Mouse (Mus musculus) kidney, postnatal 0 days (tissue): ENCODE data around the gene Tfpi. TPM values are rescaled to one million over a fixed set of nuclear protein-coding genes. Genes with fewer than 3 reads are reported as not detected.

Experiments used
- ATAC-seq: fragments of 200-750 bp; cut with Nextera tagmentation; replicated peaks from 2 replicates; pipeline ENCODE4 v1.8.0; 2017; ENCODE audit warnings: low read depth, moderate number of reproducible peaks, moderate TSS enrichment, moderate library complexity; ENCODE audit not compliant: low FRiP score
- DNase-seq: peaks from one replicate; pipeline ENCODE4 v3.0.0-alpha.2; 2016; ENCODE audit warnings: low spot score
- H3K27ac ChIP-seq: fragments of 300-500 bp; sonication (generic); 2 replicates; pipeline ENCODE4 v1.5.1; 2014; ENCODE audit warnings: mild to moderate bottlenecking
- H3K27me3 ChIP-seq: fragments of 300-500 bp; sonication (generic); 2 replicates; pipeline ENCODE4 v1.6.1; 2014; ENCODE audit warnings: low read length, mixed read lengths; ENCODE audit not compliant: insufficient read depth
- H3K36me3 ChIP-seq: fragments of 300-500 bp; sonication (generic); 2 replicates; pipeline ENCODE4 v1.6.1; 2014; ENCODE audit warnings: low read length, mixed read lengths; ENCODE audit not compliant: insufficient read depth
- H3K4me1 ChIP-seq: fragments of 300-500 bp; sonication (generic); replicated peaks from 2 replicates; pipeline ENCODE4 v1.6.1; 2014; ENCODE audit warnings: antibody characterized with exemption, low read length, mixed read lengths; ENCODE audit not compliant: insufficient read depth
- H3K4me2 ChIP-seq: fragments of 300-500 bp; sonication (generic); 2 replicates; pipeline ENCODE4 v1.6.1; 2014; ENCODE audit warnings: mild to moderate bottlenecking, low read length, moderate library complexity, mixed read lengths
- H3K4me3 ChIP-seq: fragments of 300-500 bp; sonication (generic); replicated peaks from 2 replicates; pipeline ENCODE4 v1.5.1; 2014; ENCODE audit warnings: low read depth, low read length
- H3K9ac ChIP-seq: fragments of 300-500 bp; sonication (generic); 2 replicates; pipeline ENCODE4 v1.6.1; 2014; ENCODE audit warnings: low read depth, low read length
- H3K9me3 ChIP-seq: fragments of 300-500 bp; sonication (generic); replicated peaks from 2 replicates; pipeline ENCODE4 v1.6.1; 2016; ENCODE audit warnings: low read length, inconsistent platforms, mixed read lengths
- CTCF ChIP-seq: IDR thresholded peaks from 2 replicates; pipeline ENCODE4 v1.5.1; 2016; ENCODE audit warnings: antibody characterized with exemption, low read depth, mild to moderate bottlenecking, moderate library complexity
- WGBS: fragments of 180-500 bp; shearing (Covaris S2); extraction: QIAGEN DNeasy Blood & Tissue Kit; methylation state at CpG from one replicate; pipeline ENCODE4 v1.1.7; 2014; 5-methylcytosine and 5-hydroxymethylcytosine counted together
- polyA plus RNA-seq: library from polyadenylated mRNA; unstranded; fragments of >200 nt; fragmentation: Nextera tagmentation; extraction: Ambion mirVana; gene quantifications from 2 replicates; pipeline ENCODE4 v1.2.1, GENCODE M21; 2015

The Tfpi gene
- polyA plus RNA-seq, 1 experiment from 2014 or later: 34.7 TPM

DNA sequence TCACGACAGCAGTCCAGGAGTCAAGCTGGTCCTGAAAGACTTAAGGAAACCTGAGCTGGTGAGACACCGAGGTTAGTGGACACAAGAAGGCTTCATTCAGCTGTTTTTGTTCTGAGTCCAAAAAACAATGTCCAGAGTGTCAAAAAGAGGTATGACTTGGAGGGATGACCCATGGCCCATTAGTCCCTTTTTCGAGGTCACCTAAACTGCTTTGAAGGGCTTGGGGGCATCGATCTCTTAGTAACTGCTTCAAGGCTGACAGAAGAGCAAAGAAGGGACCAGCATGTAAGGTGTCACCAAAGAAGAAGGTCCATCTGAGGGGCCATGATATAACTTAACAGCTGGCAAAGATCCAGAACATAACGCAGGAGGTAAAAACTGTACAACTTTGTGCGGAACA is 1.2 kb upstream of the Tfpi start:
- DNase-seq: no peak

DNA sequence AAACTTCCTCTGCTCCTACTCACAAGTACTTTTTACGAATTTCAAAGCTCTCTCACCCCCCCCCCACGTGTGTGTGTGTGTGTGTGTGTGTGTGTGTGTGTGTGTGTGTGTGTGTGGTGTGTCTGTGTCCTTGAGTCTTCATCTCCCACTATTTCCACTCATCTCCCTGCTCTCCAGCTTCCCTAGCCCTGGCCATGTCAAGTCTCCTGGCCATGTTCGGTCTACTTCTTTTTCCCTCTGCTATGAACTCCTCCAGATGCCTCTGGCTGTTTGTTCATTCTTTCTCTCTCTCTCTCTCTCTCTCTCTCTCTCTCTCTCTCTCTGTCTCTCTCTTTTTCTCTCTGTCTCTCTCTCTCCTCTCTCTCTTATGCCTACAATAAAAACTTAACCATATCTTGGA is 444 bp downstream of the Tfpi start:
- Histone ChIP-seq H3K27me3 (no peaks in the 10 kb centered on the region), H3K4me2 (peak overlapping the region; percentile 52), H3K4me3 (peak overlapping the region; percentile 26), H3K27ac (peak overlapping the region; percentile 9; the same call in 1 of the 2 replicates), H3K36me3 (no peaks in the 10 kb centered on the region), H3K9ac (no peak overlapping the region), H3K9me3 (no peaks in the 10 kb centered on the region), H3K4me1 (no peaks in the 10 kb centered on the region)
- ATAC-seq: no peak; the same call in 1 of the 2 replicates
- no peak for TF ChIP-seq CTCF
- peak; percentile 9 for DNase-seq
- WGBS: 34% methylated on average over 3 of the region's 3 CpGs

More for the DNA sequence above, 1.2 kb upstream of the Tfpi start:
- Histone ChIP-seq H3K9me3 (no peaks in the 10 kb centered on the region), H3K4me3 (no peak overlapping the region), H3K36me3 (no peaks in the 10 kb centered on the region), H3K4me2 (no peak overlapping the region), H3K27me3 (no peaks in the 10 kb centered on the region), H3K4me1 (no peaks in the 10 kb centered on the region), H3K27ac (no peak overlapping the region), H3K9ac (no peak overlapping the region)
- TF ChIP-seq CTCF: no peak
- 86% methylated on average over 6 of the region's 6 CpGs for WGBS
- ATAC-seq: no peak

DNA sequence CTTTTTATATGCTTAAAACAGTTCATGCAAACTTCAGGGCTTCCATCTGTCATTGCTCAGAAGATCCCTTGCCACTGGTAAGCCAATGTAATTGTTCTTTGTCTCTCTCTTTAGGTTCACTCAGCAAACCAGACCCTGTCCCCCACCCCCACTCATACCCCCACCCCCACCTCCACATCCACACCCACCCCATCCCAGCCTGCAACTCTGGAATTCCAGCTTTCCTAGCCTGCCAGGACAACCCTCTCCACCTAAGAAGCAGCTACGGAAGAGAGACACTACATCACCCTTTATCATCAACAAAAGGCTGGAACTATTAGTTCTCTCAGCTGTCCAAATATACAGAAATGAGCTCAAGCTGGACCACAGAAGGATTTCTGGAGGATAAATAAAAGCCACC is 974 bp downstream of the Tfpi start:
- no peak for TF ChIP-seq CTCF
- H3K9me3 ChIP-seq: no peaks in the 10 kb centered on the region
- no peaks in the 10 kb centered on the region for H3K4me1 ChIP-seq
- H3K9ac ChIP-seq: no peak overlapping the region
- no peaks in the 10 kb centered on the region for H3K27me3 ChIP-seq
- H3K4me2 ChIP-seq: peak overlapping the region; percentile 52
- peak overlapping the region; percentile 26; the same call in 1 of the 2 replicates for H3K4me3 ChIP-seq
- ATAC-seq (no peak), DNase-seq (no peak)
- H3K36me3 ChIP-seq: no peaks in the 10 kb centered on the region
- WGBS: 39% methylated on average over 1 of the region's 1 CpGs
- H3K27ac ChIP-seq: no peak overlapping the region

DNA sequence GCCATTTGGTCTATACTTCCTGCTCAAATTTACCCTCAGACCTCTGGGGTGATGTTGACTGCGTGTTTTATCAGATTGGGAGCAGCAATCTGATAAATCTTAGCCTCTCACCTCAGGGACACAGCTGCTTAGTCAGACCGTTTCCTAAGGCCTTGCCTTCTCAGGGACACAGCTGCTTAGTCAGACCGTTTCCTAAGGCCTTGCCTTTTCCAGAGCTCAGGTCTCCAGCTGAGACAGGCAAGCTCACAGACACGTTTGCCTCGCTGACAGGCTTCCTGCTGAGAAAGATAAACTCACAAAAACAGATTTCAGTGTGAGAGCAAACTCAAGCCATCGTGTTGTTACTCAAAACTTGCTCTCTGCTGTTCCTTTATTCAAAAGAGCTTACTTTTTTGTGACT is 1.9 kb downstream of the Tfpi start:
- 0 out of 2 replicates have a peak overlapping the region, but pooled peaks have one; percentile 1 for H3K9ac ChIP-seq

DNA sequence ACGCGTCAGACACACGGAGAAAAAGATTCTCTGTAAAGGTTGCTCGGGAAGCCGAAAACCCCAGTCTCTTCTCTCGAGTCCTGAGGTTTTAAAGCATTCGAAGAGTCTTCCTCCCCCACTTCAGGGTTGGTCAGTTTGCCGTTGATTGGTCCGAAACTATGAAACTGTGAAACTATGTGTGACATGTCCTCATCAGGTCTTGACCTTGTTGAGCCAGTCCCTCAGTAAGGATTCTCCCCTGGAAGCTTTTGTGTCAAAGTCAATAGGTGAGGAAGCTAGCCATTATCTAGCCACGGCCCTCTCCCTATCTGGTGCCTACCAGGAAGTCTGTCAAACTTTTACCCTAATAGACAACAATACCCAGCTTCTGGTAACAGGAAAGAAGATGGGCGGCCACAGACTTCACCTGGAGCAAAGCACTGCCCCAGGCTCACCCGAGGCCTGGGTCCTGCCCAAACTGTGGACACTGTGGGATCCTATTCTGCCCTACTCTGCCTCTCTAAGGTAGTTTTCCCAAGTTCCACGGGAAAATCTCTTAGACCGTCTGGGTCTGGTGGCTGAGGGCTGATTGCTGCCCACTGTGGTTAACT is 2.5 kb downstream of the Tfpi start:
- Histone ChIP-seq H3K9ac (no peak overlapping the region), H3K4me2 (no peak overlapping the region), H3K27me3 (no peaks in the 10 kb centered on the region), H3K4me3 (no peak overlapping the region), H3K27ac (no peak overlapping the region), H3K36me3 (no peaks in the 10 kb centered on the region), H3K4me1 (no peaks in the 10 kb centered on the region), H3K9me3 (no peaks in the 10 kb centered on the region)
- no peak for TF ChIP-seq CTCF
- 73% methylated on average over 14 of the region's 14 CpGs for WGBS
- ATAC-seq (no peak), DNase-seq (no peak)

More for the DNA sequence above, 1.9 kb downstream of the Tfpi start:
- no peak for TF ChIP-seq CTCF
- Histone ChIP-seq H3K4me2 (no peak overlapping the region), H3K4me1 (no peaks in the 10 kb centered on the region), H3K9me3 (no peaks in the 10 kb centered on the region), H3K27me3 (no peaks in the 10 kb centered on the region), H3K27ac (no peak overlapping the region), H3K36me3 (no peaks in the 10 kb centered on the region), H3K4me3 (no peak overlapping the region)
- 18% methylated on average over 6 of the region's 6 CpGs for WGBS
- ATAC-seq (no peak), DNase-seq (no peak)

DNA sequence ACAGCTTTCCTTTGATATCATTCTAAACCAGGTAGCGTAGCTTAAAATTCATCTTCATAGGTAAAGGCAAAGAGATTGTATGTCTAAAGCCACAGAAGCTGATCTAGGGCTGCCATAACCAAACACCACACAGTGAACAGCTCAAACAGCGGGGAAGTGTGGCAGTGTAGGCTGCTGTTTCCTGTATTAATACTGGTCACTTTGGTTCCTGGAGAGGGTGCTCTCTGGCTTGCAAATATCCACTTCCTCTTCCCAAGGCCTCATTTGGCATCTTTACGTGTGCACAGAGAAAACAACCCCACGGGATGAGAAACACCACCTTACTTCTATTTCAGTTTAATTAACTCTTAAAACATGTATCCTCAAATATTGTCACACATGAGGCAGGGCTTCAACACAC is 9.2 kb downstream of the Tfpi start:
- Histone ChIP-seq H3K4me3 (no peak overlapping the region), H3K36me3 (no peaks in the 10 kb centered on the region), H3K27me3 (no peaks in the 10 kb centered on the region), H3K4me1 (no peaks in the 10 kb centered on the region), H3K9me3 (no peaks in the 10 kb centered on the region), H3K4me2 (no peak overlapping the region), H3K27ac (no peak overlapping the region), H3K9ac (no peak overlapping the region)
- TF ChIP-seq CTCF: no peak
- DNase-seq (no peak), ATAC-seq (no peak)
- WGBS: 79% methylated on average over 4 of the region's 4 CpGs

DNA sequence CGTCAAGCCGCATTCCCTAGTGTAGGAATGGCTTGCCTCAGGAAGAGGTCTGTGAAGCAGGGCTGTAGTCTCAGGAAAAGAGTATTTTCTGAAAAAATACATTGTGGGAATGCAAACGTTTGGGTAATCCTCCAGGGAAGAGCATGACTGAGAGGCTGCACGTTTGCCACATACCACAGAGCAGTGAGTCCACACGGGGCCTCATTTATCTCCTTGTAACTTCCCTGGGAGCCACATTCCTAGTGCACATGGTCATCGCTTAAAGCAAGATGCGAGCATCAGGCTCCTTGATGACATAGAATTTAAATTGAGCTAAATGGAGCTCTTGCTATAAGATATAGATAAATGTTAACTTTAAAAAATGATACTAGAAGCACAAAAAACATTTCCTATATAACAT is 11.6 kb downstream of the Tfpi start:
- WGBS: 34% methylated on average over 7 of the region's 7 CpGs
- H3K9me3 ChIP-seq: no peaks in the 10 kb centered on the region
- DNase-seq (no peak), ATAC-seq (no peak)
- no peak overlapping the region for H3K9ac ChIP-seq
- no peak for TF ChIP-seq CTCF
- no peak overlapping the region for H3K27ac ChIP-seq
- H3K27me3 ChIP-seq: no peaks in the 10 kb centered on the region
- H3K4me2 ChIP-seq: no peak overlapping the region
- no peaks in the 10 kb centered on the region for H3K36me3 ChIP-seq
- H3K4me3 ChIP-seq: no peak overlapping the region
- H3K4me1 ChIP-seq: no peaks in the 10 kb centered on the region
